Mouse (Mus musculus): ENCODE results near the gene Ackr4.

GRCm38 (mm10) chr9:104157291-104157690 lies 30.6 kb upstream of the Ackr4 start:
- TF ChIP-seq POLR2A (IDR thresholded peaks at IDR 0.05; ENCODE audit: extremely low read depth, insufficient read depth, low read length) (no peak), CTCF (IDR thresholded peaks at IDR 0.05; ENCODE audit: extremely low read depth, insufficient read depth, low read length) (no peak)

Measured in cortical plate, adult 2 months (tissue).